Mouse (Mus musculus): ENCODE measurements at regions not wholly inside any gene's neighbourhood (a gene's known extent, or its start where the extent isn't known, plus 50 kb on each side); places are given as distances from the start of the nearest gene placed in this dataset.

DNA sequence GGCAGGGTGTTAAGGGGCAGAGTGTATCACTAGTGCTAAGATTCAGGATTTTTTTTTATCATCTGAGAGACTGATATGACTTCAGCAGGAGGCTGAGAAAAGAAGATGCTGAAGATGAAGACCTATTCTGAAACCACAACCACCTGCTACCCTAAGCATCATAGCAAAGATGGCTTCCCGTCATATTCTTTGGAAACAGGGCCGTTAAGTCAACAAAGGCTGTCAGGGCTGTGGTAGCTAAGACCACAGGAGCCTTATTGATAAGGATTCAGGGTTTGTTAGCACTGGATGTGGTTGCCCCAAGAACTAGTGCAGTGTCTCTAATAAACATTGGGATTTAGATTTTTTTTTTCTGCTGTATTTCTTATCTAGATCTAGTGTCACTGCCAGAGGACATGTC is 56.7 kb upstream of the Rasgrp1 start:
- no peak for DNase-seq

- no peak for DNase-seq
These were observed 60.8 kb upstream of the Rasgrp1 start for GRCm38 (mm10) chr2:117403425-117404175.

DNA sequence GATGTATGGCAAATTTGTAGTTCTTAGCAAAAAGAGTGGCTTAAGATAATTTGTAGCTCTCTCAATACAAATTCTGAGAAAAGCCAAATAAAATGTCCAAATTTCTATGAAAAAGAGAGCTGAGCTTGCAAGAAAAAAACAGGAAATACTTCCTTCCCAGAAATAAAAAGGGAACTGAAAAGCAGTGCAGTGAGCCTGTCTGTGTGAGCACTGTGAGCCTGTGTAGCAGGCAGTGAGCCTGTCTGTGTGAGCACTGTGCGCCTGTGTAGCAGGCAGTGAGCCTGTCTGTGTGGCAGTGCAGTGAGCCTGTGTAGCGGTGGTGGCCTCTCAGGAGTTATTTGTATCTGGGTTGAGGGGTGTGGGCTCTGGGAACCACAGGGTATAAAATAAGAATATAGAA is 62.7 kb upstream of the Rasgrp1 start:
- DNase-seq = no peak

GRCm38 (mm10) chr2:117408241-117408640 is 65.4 kb upstream of the Rasgrp1 start:
- no peak for DNase-seq

DNA sequence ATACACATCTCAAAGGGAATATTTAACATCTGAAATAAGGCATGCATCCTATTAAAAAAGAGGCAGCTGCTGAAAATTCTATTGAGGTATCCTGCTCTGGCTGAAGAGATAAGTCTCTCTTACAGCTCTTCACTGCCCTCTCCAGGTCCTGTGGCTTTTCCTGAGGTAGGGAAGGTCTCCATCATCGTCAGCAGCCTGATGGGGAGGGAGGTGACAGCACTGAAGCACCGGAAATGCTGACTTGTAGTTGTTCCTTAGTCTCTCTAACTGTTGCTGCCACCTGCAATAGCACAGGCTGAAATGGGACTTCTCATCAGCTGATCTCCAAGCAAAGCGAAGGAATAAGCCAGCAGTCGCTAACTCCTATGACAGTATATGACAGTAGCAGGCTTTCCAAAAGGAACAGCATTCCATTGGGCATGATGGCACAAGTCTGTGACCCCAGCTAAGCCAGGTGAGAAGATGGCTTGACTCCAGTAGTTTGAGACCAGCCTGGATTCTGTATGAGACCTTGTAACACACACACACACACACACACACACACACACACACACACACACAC is 69.3 kb upstream of the Rasgrp1 start:
- DNase-seq = no peak

GRCm38 (mm10) chr2:117417229-117417970 is 74.6 kb upstream of the Rasgrp1 start:
- no peak for DNase-seq

GRCm38 (mm10) chr2:117418121-117418615 is 75.4 kb upstream of the Rasgrp1 start:
- DNase-seq = no peak

DNA sequence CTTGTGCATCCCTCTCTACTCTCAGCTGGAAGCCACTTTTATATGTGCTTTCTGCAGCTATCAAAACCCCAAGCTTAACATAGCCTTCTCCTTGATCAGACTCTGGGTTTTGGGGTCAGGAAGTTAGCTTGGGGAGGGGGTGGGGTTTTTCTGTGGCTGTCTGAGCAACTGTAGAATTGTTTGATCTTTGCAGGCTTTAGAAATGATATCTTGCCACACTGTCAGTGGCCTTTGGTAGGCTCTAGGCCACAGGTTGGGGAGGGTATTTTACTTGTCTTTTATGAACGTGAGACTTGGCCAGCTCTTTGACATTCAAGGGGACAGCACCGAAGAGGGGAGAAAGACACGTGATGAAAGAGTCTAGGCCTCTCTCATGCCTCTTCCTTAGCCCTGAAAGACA is 75.9 kb upstream of the Rasgrp1 start:
- DNase-seq = no peak

GRCm38 (mm10) chr2:117421376-117421775 is 78.6 kb upstream of the Rasgrp1 start:
- DNase-seq = no peak

DNA sequence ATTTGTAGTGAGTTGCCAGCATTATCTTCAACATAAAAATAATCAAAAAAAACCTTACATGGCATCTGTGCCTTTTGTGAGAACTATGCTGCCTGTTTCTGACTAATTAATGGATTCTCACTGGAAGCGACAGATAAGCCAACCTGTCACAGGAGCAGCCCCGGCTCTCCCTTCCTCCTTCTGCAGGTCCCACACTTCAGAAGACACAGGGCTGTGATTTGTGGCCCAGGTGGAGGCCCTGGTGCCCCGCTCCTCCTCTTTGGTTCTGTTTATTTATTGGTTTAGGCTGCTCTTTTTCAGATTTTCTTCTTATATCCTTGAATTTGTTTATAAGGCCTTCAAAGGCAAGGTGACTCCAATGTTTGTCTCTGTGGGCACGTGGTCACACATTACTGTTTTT is 80.0 kb upstream of the Rasgrp1 start:
- no peak for DNase-seq

- DNase-seq = no peak
These were observed 86.4 kb upstream of the Rasgrp1 start for GRCm38 (mm10) chr2:117429205-117429604.

DNA sequence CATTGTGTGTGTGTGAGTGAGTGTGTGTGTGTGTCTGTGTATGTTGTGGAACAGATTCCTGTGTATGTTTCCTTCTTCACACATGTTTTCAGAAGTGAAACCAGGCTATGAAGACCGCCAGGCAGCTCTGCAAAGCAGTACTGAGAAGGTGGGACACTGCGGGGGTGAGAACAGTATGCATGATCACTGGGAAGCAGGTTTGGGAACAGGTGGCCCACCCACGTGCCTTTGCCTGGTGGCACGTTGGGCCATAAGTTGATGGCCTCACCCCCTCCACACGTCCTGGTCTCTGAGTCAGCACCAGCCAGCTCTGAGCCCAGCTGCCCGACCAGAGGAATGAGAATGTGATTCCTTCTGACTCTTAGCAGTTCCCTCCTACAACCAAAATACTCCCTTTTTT is 89.2 kb upstream of the Rasgrp1 start:
- DNase-seq = no peak

DNA sequence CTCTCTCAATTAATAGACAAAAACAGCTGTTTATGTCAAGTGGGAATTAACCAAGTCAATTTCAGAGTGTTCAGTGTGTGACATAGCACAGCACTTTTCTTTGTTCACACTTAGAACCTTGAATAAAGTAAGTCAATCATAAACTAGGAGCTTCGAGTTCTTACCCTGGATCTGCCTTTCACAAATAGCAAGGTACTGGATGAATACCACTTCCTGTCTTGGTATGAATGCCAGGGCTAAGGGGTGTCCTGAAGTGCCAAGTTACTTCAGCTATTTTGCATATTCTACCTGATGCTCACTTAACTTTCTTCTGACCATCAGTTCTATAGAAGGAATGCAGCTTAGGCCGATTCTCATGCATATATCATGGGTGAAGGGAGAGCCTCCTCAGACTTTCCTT is 90.1 kb upstream of the Rasgrp1 start:
- no peak for DNase-seq

- DNase-seq = no peak
These were observed 90.7 kb upstream of the Rasgrp1 start for GRCm38 (mm10) chr2:117433482-117433881.

DNA sequence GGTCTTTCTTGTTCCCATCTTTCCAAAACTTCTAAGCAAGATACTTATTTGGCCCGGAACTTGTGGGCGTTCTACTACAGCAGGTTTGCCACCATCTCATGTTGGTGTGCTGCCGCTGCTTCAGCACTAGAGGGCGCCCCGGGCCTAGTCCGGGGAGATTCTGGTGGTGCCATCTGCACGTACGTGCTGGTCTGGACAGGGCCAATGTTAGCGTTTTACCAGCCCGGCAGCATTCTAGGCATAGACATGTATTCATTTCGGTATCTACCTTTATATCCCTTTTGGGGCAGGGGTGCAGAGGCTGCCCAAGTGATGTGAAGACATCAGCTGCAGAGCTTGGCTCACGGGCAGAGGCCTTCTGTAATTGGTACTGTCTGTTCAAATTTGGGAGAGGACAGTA is 95.3 kb upstream of the Rasgrp1 start:
- DNase-seq = no peak

GRCm38 (mm10) chr2:117438586-117439371 is 96.0 kb upstream of the Rasgrp1 start:
- DNase-seq = peak; percentile 84

- DNase-seq = peak; percentile 10
These were observed 96.8 kb upstream of the Rasgrp1 start for GRCm38 (mm10) chr2:117439372-117440183.

DNA sequence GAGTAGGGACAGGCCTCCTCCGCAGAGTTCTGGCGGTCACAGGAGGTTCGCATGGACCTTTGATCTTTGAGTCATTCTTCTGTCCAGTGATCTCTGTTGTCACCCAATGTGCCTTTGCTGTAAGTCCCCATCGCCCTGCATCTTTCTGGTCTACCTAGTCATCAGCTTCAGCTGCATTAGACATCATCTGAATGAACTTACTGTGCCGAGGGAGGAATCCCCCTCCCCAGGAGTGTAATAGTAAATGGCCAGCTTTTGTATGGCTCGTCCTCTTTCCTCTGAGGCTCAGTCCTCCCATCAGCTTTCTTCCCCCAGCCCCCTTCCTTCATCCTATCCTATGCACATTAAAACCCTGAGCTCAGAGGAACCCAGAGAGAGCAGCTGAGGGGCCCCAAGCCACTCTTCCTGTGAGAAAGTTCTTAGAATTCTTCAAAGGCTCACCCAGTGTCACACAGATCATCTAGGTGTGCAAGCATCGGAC is 98.0 kb upstream of the Rasgrp1 start:
- DNase-seq = peak; percentile 34

GRCm38 (mm10) chr2:117442862-117443261 is 100.1 kb upstream of the Rasgrp1 start:
- no peak for DNase-seq

DNA sequence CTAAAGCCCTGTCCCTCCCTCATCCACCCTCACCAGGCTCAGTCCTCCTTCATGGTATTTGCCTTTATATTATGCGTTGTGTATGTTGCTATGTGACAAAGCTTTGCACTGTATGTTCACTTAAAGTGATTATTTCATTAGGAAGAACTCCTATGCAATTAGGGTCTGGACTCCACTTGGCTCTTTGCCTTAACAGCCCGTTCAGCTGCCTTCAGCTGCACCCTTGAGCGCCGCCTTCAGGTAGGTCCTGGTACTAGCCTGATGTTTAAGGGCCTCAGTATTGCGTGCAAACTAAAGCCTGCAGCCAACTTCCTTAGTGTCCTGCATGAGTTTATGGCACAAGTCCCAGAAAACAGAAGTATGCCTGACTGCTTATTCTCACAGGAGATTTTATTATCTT is 101.9 kb upstream of the Rasgrp1 start:
- peak; percentile 47 for DNase-seq

- DNase-seq = no peak
These were observed 104.1 kb upstream of the Rasgrp1 start for GRCm38 (mm10) chr2:117446876-117447275.
